Mouse (Mus musculus): ENCODE measurements at regions not wholly inside any gene's neighbourhood (a gene's known extent, or its start where the extent isn't known, plus 50 kb on each side); places are given as distances from the start of the nearest gene placed in this dataset.
"Not testable (repeated sequence)": the region's sequence is repeated elsewhere in the genome, so short reads cannot be mapped to it uniquely, and the experiment has no call there.

GRCm38 (mm10) chr13:26142811-26143210 is 627.2 kb downstream of the Hdgfl1 start:
- H3K4me2 ChIP-seq: no peak overlapping the region
- 56% methylated on average over 2 of the region's 2 CpGs for WGBS (ENCODE audit: insufficient replicate concordance)
- H3K27me3 ChIP-seq: no peaks in the 10 kb centered on the region
- H3K9ac ChIP-seq: no peak overlapping the region
- DNase-seq: no peak
- no peak overlapping the region for H3K4me3 ChIP-seq (replicated peaks)
- H3K27ac ChIP-seq: no peak overlapping the region
- H3K9me3 ChIP-seq (replicated peaks): no peaks in the 10 kb centered on the region
- H3K4me1 ChIP-seq (replicated peaks): no peaks in the 10 kb centered on the region
- no peak for ATAC-seq (ENCODE audit: low read depth)
- no peaks in the 10 kb centered on the region for H3K36me3 ChIP-seq

GRCm38 (mm10) chr13:26119363-26119762 is 650.6 kb downstream of the Hdgfl1 start:
- ATAC-seq (ENCODE audit: low read depth) (no peak), DNase-seq (no peak)
- no peaks in the 10 kb centered on the region for H3K27me3 ChIP-seq
- 61% methylated on average over 1 of the region's 1 CpGs for WGBS (ENCODE audit: insufficient replicate concordance)
- H3K4me1 ChIP-seq (replicated peaks): no peaks in the 10 kb centered on the region
- no peaks in the 10 kb centered on the region for H3K9me3 ChIP-seq (replicated peaks)
- no peak overlapping the region for H3K9ac ChIP-seq
- no peak overlapping the region for H3K4me2 ChIP-seq
- no peak overlapping the region for H3K27ac ChIP-seq
- no peak overlapping the region for H3K4me3 ChIP-seq (replicated peaks)
- H3K36me3 ChIP-seq: no peaks in the 10 kb centered on the region

GRCm38 (mm10) chr13:26114136-26114535 is 655.8 kb downstream of the Hdgfl1 start:
- H3K27me3 ChIP-seq: no peaks in the 10 kb centered on the region
- WGBS (ENCODE audit: insufficient replicate concordance): 79% methylated on average over 7 of the region's 7 CpGs
- DNase-seq (no peak), ATAC-seq (ENCODE audit: low read depth) (no peak)
- no peaks in the 10 kb centered on the region for H3K4me1 ChIP-seq (replicated peaks)
- H3K4me2 ChIP-seq: no peak overlapping the region
- no peaks in the 10 kb centered on the region for H3K36me3 ChIP-seq
- no peak overlapping the region for H3K4me3 ChIP-seq (replicated peaks)
- H3K9ac ChIP-seq: no peak overlapping the region
- H3K9me3 ChIP-seq (replicated peaks): no peaks in the 10 kb centered on the region
- H3K27ac ChIP-seq: no peak overlapping the region

- ATAC-seq (ENCODE audit: low read depth); H3K9ac ChIP-seq; H3K4me3 ChIP-seq (replicated peaks); H3K36me3 ChIP-seq; H3K4me2 ChIP-seq; H3K27ac ChIP-seq; H3K27me3 ChIP-seq; H3K9me3 ChIP-seq (replicated peaks); DNase-seq; H3K4me1 ChIP-seq (replicated peaks): not testable (repeated sequence)
- 70% methylated on average over 1 of the region's 1 CpGs for WGBS (ENCODE audit: insufficient replicate concordance)
Observed at GRCm38 (mm10) chr13:26113723-26114122, 656.2 kb downstream of the Hdgfl1 start.

- Histone ChIP-seq H3K27me3 (no peaks in the 10 kb centered on the region), H3K9ac (no peak overlapping the region), H3K4me3 (replicated peaks) (no peak overlapping the region), H3K9me3 (replicated peaks) (no peaks in the 10 kb centered on the region), H3K4me1 (replicated peaks) (no peaks in the 10 kb centered on the region), H3K4me2 (no peak overlapping the region), H3K27ac (no peak overlapping the region), H3K36me3 (no peaks in the 10 kb centered on the region)
- ATAC-seq (ENCODE audit: low read depth) (no peak), DNase-seq (no peak)
Observed at GRCm38 (mm10) chr13:26112579-26112978, 657.4 kb downstream of the Hdgfl1 start.

- H3K36me3 ChIP-seq: no peaks in the 10 kb centered on the region
- H3K9ac ChIP-seq: no peak overlapping the region
- no peak overlapping the region for H3K4me3 ChIP-seq (replicated peaks)
- H3K4me2 ChIP-seq: no peak overlapping the region
- H3K27me3 ChIP-seq: no peaks in the 10 kb centered on the region
- DNase-seq: no peak
- 66% methylated on average over 2 of the region's 2 CpGs for WGBS (ENCODE audit: insufficient replicate concordance)
- ATAC-seq (ENCODE audit: low read depth): no peak
- H3K9me3 ChIP-seq (replicated peaks): no peaks in the 10 kb centered on the region
- H3K4me1 ChIP-seq (replicated peaks): no peaks in the 10 kb centered on the region
- H3K27ac ChIP-seq: no peak overlapping the region
Observed at GRCm38 (mm10) chr13:26109013-26109412, 661.0 kb downstream of the Hdgfl1 start.

- H3K4me2 ChIP-seq: no peak overlapping the region
- no peak overlapping the region for H3K9ac ChIP-seq
- H3K27ac ChIP-seq: no peak overlapping the region
- H3K4me1 ChIP-seq (replicated peaks): no peaks in the 10 kb centered on the region
- H3K4me3 ChIP-seq (replicated peaks): no peak overlapping the region
- no peaks in the 10 kb centered on the region for H3K9me3 ChIP-seq (replicated peaks)
- no peak for ATAC-seq (ENCODE audit: low read depth)
- WGBS (ENCODE audit: insufficient replicate concordance): 62% methylated on average over 3 of the region's 3 CpGs
- DNase-seq: no peak
- H3K27me3 ChIP-seq: no peaks in the 10 kb centered on the region
- no peaks in the 10 kb centered on the region for H3K36me3 ChIP-seq
Observed at GRCm38 (mm10) chr13:26088727-26089126, 681.2 kb downstream of the Hdgfl1 start.

- ATAC-seq (ENCODE audit: low read depth) (no peak), DNase-seq (no peak)
- Histone ChIP-seq H3K27me3 (no peaks in the 10 kb centered on the region), H3K9ac (no peak overlapping the region), H3K27ac (no peak overlapping the region), H3K4me1 (replicated peaks) (no peaks in the 10 kb centered on the region), H3K4me3 (replicated peaks) (no peak overlapping the region), H3K9me3 (replicated peaks) (no peaks in the 10 kb centered on the region), H3K36me3 (no peaks in the 10 kb centered on the region), H3K4me2 (no peak overlapping the region)
- WGBS (ENCODE audit: insufficient replicate concordance): 63% methylated on average over 2 of the region's 2 CpGs
Observed at GRCm38 (mm10) chr13:26080814-26081213, 689.2 kb downstream of the Hdgfl1 start.

- H3K27me3 ChIP-seq: no peaks in the 10 kb centered on the region
- no peak overlapping the region for H3K4me2 ChIP-seq
- ATAC-seq (ENCODE audit: low read depth) (no peak), DNase-seq (no peak)
- H3K36me3 ChIP-seq: no peaks in the 10 kb centered on the region
- no peak overlapping the region for H3K27ac ChIP-seq
- WGBS (ENCODE audit: insufficient replicate concordance): 48% methylated on average over 4 of the region's 4 CpGs
- no peak overlapping the region for H3K4me3 ChIP-seq (replicated peaks)
- no peak overlapping the region for H3K9ac ChIP-seq
- no peaks in the 10 kb centered on the region for H3K9me3 ChIP-seq (replicated peaks)
- no peaks in the 10 kb centered on the region for H3K4me1 ChIP-seq (replicated peaks)
Observed at GRCm38 (mm10) chr13:26080302-26080701, 689.7 kb downstream of the Hdgfl1 start.

- DNase-seq (no peak), ATAC-seq (ENCODE audit: low read depth) (no peak)
- WGBS (ENCODE audit: insufficient replicate concordance): 58% methylated on average over 1 of the region's 1 CpGs
- Histone ChIP-seq H3K9me3 (replicated peaks) (no peaks in the 10 kb centered on the region), H3K4me1 (replicated peaks) (no peaks in the 10 kb centered on the region), H3K27ac (no peak overlapping the region), H3K4me2 (no peak overlapping the region), H3K9ac (no peak overlapping the region), H3K4me3 (replicated peaks) (no peak overlapping the region), H3K36me3 (no peaks in the 10 kb centered on the region), H3K27me3 (no peaks in the 10 kb centered on the region)
Observed at GRCm38 (mm10) chr13:26079362-26079761, 690.6 kb downstream of the Hdgfl1 start.

- Histone ChIP-seq H3K9ac (no peak overlapping the region), H3K27me3 (no peaks in the 10 kb centered on the region), H3K27ac (no peak overlapping the region), H3K4me2 (no peak overlapping the region), H3K36me3 (no peaks in the 10 kb centered on the region), H3K4me3 (replicated peaks) (no peak overlapping the region), H3K9me3 (replicated peaks) (no peaks in the 10 kb centered on the region), H3K4me1 (replicated peaks) (no peaks in the 10 kb centered on the region)
- 26% methylated on average over 2 of the region's 2 CpGs for WGBS (ENCODE audit: insufficient replicate concordance)
- DNase-seq: no peak
- ATAC-seq (ENCODE audit: low read depth): no peak
Observed at GRCm38 (mm10) chr13:26061322-26061721, 708.6 kb downstream of the Hdgfl1 start.

GRCm38 (mm10) chr13:26037699-26038098 is 732.3 kb downstream of the Hdgfl1 start:
- ATAC-seq (ENCODE audit: low read depth): no peak
- Histone ChIP-seq H3K4me2 (no peak overlapping the region), H3K27me3 (no peaks in the 10 kb centered on the region), H3K9me3 (replicated peaks) (no peaks in the 10 kb centered on the region), H3K27ac (no peak overlapping the region), H3K4me1 (replicated peaks) (no peaks in the 10 kb centered on the region), H3K36me3 (no peaks in the 10 kb centered on the region), H3K9ac (no peak overlapping the region), H3K4me3 (replicated peaks) (no peak overlapping the region)
- no peak for DNase-seq

- WGBS (ENCODE audit: insufficient replicate concordance): 75% methylated on average over 3 of the region's 3 CpGs
- no peak for DNase-seq
Observed at GRCm38 (mm10) chr13:26026386-26026785, 743.6 kb downstream of the Hdgfl1 start.

More at GRCm38 (mm10) chr13:26026386-26026785, 743.6 kb downstream of the Hdgfl1 start:
- no peak for ATAC-seq (ENCODE audit: low read depth)
- Histone ChIP-seq H3K4me2 (no peak overlapping the region), H3K27me3 (no peaks in the 10 kb centered on the region), H3K27ac (no peak overlapping the region), H3K9me3 (replicated peaks) (no peaks in the 10 kb centered on the region), H3K9ac (no peak overlapping the region), H3K36me3 (no peaks in the 10 kb centered on the region), H3K4me1 (replicated peaks) (no peaks in the 10 kb centered on the region), H3K4me3 (replicated peaks) (no peak overlapping the region)
